Mouse (Mus musculus) urinary bladder, postnatal 36 days (tissue): Measurements from ENCODE around the gene Arhgef19.

ENCODE experiments used
- DNase-seq, 2 experiments: peaks; one replicate each; pipeline ENCODE4 v3.0.0; 2022; ENCODE audit warnings: low spot score in 2 of 2, mixed read lengths in 1 of 2

Arhgef19 gene

DNA sequence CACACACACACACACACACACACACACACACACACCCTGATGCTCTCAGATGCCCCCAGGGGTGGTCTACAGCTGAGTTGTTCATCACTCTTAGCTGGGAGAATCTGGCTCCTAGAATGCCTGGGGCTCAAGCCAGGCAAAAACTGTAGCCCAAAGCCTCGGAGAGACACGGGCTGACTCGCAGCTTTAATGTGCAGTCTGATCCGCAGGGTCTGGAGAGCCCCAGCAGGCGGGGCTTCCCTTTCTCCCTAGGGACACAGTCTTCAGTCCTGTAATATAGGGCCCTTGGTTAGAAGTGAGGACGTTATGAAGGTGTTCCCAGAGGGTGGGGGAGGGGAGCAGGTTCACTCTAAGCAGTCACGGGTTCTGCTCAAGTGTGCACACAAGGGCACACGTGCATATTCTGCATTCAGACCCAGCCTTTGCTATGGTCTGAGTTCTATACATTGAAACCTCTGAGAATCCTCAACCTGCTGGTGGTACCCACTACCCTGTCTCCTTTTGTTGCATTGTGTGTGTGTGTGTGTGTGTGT, 44.6 kb downstream of the Arhgef19 start:
- no peak for DNase-seq

DNA sequence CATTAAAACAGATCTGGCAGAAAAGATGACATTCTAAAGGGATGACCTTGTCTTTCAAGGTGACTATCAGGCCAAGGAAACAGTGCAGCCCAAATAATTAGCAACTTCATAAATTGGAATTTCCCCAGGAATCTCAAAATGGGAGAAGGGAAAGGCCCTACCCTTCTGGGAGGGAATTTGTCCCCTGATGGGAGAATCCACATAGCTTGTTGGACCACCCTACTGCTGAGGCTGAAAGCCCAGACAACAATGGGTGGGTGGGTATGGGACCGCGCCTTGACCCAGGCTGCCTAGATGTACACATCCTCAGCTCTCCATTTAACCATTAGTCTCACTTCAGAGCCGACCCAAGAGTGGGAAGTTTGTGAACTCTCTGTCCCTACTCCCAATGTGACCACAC, 45.2 kb downstream of the Arhgef19 start:
- no peak for DNase-seq

DNA sequence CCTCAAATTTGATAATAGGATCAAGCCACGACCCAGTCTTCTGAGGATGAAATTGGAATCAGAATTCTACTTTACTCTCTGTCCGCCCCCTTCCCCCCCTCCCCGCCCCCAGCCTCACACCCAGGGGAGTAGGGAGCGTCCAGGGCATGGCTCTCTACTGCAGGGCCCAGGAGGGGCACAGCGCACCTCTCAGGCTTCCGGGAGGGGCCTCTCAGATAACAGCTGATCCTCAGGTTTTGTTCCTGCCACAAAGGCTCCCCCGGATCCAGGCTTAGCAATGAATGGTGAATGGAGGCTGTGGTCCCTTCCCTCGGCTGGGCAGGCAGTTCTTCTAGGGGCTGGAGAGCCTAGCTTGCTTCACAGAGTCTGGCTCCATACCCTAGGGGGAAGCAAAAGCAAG, 45.8 kb downstream of the Arhgef19 start:
- DNase-seq: no peak

DNA sequence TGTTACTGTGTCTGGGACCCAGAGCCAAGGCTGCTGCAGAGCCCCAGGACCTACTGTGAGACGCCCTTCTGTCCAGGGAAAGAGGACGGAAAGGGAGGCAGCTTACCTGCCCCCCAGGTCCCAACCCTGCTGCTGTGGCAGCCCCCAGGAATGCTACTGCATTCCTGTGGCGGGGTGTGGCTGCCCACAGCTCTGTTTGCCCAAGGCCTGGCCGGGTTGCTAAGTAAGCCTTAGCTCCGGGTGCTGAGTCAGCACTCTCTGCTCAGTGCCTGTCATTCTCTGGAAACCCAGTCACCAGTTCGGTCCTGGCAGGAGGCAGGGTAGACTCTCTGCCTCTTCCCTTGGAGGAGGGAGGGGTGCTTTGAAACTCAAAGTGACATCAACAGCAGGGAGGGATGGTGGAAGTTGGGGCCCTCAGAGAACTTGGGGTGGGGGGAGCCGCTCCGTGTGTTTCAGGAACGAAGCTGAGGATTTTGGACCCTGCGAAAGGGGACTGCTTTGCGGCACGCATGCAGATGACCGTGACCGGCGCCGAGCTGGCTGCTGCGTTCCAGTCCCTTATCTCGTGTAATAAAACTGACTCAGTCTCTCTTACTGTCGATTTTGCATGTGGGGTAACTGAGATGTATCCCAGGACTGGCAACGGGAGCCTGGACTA, 47.7 kb downstream of the Arhgef19 start:
- peak; percentile 70 to 74 for DNase-seq

DNA sequence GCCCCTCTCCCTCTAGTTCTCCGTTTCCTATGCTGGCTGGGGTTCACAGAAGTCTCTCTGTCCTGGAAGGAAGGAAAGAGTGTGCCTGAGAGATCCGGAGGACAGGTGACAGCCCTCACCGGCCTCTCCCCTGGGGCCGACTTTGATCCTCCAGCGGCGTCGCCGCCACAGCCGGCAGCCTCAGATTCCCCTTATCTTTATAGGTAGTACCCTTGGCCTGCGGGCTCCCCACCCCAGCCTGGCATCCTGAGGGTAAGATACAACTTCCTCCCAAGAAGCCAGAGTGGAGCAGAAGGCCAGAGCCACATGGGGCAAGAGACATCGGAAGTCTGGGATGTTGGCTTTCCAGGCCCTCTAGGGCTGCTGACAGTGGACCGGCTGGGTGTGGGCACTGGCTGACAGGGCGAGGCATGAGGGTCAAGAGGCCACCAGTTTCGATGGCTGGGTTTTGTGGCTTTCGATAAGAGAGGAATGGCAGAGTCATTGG, 48.3 kb downstream of the Arhgef19 start:
- no peak for DNase-seq

DNA sequence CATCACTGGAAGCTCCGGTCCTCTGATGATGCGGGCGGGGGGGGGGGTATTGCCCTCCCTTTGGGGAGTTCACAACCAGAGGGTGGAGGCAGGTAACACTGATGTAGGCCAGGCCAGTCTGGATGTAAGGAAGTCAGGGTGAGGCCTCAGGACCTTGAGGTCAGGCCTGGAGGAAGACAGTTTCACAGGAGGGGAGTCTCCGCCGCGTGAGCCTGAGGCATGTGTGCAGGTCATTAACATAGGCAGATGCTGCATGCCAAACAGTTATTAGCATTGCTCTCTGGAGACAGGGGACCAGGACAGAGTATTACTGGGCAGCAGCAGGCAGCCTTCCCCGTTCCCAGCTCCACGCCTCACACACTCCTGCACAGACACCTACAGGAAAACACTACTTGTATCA, 48.9 kb downstream of the Arhgef19 start:
- DNase-seq: no peak

DNA sequence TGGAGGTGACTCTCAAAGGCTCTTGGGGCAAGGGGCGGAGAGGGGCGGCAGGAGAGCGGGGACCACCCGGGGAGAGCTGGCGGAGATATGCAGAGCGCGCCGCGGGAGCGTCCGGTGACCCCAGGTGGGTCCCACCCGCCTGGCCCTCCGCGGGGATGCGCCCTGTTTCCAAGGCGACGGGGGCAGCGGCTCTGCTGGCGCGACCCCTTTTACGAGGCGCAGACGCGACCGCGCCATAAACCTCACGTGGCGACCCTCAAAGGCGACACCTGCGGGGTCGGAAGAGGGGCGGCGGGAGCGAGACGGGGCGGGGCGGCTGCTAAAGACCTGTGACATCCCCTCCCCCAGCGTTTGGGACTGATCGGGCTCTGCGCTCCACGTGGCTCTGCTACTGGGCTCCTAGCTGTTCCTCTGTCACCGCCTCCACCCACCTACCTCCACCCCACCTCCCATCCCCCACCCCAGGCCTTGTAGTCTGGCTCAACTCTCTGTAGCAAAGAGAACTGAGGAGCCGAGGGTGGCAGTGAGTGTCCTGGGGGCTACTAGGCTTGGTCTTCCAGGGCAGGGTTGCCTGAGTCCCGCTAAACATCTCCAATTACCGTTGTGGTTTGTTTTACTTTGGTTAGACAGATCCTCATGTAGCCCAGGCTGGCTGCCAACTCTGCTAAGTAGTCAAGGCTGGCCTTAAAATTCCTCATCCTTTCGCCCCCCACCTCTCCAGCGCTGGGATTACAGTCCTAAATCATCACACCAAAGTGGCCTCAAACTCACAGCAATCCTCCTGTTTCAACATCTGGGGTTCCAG, 52.5 kb downstream of the Arhgef19 start:
- DNase-seq: no peak

DNA sequence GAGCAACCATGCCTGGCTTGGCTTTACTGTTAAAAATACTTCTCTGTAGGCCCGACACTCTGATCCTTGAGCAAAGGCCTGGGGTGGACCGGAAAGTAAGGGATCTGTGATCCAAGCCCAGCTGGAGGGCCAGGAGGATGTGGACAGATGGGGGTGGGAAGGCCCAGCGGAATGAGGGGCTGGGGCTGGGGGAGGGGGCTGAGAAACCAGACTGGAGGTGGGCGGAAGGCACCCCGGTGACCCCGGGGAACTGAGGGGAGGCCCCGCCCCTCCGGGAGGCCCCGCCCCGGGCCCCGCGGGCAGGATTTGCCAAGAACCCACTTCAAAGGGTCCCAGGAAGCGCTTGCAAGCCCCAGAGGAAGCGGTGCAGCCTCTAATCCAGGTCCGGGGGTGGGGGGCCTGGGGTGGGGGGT, 56.5 kb downstream of the Arhgef19 start:
- no peak for DNase-seq

DNA sequence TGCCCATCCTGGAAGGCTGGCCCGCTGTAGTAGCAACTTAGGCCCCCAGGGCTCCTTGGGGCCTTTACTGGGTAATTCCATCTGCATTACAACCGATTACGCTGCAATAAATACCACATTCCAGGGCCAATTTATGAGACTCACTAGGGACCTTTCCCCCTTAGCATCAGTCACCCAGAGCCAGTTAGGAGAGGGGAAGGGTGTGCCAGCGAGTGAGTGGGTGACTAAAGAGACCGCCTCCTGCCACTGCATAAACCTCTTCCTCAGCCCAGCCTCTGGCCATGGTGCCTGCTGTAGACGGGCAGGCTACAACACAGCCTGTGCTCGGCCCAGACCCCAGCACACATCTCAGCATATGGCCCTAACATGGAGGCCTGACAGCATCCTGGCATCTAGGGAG, 58.6 kb downstream of the Arhgef19 start:
- no peak for DNase-seq

DNA sequence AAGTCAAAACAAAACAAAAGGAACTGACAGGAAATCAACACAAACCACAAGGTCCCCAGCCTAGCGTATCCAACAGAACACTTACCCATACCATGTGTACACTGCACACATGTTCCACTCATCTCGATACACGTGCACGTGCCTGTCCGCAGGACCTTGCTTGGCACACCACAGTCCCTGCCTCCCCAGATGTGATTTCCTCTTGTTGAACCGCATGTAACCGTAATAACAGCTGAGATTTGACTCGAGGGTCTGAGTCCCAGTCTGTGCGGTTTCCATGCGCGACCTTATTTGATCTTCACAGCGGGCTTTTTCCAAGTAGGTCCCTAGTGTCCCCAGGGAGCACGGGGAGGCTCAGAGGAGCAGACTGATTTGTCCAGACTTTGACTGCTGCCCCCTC, 60.1 kb downstream of the Arhgef19 start:
- DNase-seq: no peak

DNA sequence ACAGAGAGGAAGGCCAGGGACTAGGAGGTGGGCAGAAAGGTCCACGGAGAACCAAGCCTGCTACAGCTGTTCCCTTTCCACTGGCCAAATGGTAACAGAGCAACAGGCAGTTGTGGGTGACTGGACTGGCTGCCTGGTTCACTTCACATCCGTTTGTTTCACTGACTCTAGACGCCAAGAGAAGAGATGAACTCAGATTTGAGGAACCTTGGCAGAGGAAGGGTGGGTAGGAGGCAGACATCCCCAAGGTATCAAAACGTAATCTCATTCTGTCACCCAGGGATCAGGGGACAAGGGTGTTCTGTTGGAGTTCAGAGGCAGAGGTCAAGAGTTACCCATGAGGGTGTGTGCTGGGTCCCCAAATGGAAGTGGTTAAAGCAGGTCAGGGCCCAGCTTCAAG, 60.9 kb downstream of the Arhgef19 start:
- DNase-seq: no peak

DNA sequence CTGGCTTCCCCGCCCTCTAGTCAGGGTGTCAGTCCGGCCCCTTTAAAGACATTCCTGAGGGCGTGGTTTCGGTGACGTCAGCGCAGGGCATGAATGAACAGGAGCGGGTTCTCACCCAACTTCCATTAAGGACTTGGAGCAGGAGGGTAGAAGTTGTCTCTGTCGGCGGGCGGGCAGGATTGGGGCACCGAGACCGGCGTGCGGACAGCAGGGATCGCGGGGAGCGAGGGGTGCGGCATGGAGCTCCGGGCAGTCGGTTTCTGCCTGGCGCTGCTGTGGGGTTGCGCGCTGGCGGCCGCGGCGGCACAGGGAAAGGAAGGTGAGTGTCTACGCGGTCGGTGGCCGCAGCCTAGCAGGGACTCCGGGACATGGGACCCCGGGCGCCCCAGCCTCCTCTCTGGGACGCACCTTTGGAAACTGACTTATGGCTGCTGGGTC, 61.8 kb downstream of the Arhgef19 start, which contains the start of gene Epha2:
TSS of gene Epha2 (plus strand) at position 125 of the 438 bp plus-strand sequence.
- DNase-seq: peak; percentile 91

DNA sequence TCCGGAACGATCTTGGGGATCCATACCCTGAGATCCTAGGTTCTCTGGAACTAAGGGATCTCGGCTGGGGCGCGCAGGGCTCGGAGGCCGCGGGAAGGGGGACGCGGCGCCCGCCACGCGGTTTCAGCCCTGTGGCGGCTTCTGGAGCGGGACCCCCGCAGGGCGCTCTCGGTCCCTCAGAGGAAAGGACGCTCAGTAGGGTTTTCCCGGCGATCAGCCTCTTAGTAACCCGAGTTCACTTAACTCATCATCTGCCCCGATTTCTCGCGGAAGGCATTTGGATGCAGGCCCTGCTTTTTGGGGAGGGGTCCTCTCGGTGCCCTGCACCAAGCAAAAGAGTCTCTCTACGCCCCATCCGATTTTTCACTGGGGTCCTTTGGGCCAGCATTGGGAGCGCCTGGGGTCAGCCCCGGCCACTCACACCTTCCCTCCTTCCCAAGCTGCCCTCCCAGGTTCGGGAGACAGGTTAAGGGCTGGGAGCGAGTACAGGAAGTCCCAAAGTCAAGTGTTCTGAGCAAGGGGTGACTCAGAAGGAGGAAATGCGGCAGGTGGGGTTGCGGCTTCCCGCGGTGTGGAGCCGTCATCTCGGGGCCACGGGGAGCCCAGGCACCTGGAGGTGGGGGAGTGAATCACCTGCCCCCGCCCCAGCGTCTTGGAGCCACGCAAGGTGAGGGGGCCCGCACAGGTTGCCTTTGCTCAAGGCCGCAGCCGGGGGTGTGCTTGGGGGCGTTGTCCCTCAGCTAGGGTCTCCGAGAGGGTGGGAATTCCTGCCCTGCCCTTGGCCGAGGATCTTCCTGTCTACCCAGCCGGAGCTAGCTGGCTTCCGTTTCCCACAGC, 62.5 kb downstream of the Arhgef19 start:
- DNase-seq: peak in 1 of 2 experiments; percentile 67

DNA sequence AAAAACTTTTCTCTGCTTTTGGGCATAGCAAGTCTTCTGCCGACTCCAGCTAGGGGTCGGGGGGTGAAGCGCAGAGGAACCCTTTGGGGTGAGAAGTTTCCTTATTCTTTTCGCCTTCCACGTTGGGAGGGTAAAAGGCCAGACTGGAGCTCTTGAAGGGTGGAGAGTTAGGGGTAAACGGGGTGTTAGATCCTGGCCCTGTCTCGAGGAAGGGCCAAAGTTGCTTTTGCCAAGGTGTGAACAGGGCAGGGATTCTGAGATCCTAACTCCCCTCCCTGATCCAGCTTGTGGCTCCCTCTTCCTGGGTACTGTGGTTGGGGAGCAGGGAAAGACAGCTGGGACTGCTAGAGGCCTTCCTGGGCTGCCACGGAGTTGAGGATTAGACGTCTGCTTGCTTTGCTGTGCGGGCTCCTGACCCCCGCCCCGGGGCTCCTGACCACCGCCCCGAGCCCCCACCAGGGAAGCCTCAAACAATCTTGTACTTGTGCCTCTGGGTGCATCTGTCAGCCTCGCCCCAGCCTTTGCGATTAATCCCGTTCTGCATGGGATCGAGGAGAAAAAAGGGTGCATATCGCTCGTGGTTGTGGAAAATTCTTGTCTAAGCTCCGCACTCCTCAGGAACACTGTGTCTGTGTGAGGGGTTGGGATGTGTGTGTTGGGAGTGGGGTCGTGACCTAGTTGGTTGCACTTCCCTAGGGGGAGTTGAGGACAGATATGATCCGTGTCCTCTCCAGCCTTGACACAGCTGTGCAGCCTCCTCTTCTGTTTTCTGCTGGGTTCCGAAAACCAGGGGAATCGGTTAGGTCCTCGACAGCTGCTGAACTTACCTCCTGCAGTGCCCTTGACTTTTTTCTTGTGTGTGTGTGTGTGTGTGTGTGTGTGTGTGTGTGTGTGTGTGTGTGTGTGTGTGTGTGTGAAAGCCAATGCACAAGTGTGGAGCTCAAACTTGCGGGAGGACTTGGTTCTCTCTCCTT, 63.4 kb downstream of the Arhgef19 start:
- DNase-seq: no peak

DNA sequence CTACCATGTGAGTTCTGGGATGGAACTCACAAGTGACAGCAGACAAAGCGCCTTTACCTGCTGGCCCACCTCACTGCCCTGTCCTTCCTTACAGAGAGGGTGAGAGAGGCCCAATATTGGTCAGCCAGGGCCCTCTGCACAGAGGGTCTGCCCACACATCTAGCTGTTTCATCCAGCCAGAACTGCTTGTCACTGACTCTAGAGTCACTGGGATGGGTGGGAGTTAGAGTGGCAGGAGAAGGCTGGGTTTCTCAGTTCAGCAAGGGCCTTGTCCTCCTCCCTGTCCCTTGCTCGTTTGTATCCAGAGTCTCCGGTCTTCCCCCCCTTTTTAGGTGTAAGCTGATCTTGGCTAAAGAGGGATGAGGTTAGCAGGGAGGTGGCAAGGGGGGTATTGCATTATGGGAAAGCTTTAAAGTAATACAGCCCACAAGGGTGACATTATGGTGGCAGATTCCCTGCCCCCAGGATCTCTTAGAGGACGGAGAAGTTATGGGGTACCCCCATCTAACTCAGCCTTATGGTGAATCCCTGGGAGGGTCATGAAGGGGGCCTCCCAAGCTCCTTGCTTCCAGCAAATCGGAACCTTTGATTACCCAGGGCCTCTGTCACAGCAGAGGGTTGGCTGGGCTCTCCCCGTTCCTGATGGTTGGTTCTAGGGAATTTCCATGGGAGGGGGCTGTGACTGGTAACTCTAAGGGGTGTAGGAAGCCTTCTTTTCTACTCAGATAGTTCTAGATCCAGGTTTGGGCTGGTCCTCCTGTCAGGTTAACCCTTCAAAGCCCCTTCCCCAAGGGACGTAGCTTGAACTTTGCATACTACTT, 64.3 kb downstream of the Arhgef19 start:
- no peak for DNase-seq

DNA sequence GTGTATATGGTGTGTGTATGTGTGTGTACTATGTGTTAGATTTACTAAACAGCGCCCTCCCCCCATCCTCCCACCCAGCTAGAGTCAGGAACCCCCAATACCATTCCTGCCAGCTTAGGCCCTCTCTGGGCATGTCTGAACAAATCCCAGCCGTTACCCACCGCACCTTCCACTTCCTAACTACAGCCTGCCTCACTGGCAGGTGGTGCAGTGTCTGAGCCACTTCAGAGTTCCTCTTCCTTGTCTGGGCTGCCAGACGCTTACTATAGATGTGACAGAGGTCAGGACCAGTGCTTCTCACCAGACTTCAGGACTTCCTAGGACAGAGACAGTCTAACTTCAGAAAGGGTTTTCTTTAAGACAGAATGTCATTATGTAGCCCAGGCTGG, 64.9 kb downstream of the Arhgef19 start:
- no peak for DNase-seq

DNA sequence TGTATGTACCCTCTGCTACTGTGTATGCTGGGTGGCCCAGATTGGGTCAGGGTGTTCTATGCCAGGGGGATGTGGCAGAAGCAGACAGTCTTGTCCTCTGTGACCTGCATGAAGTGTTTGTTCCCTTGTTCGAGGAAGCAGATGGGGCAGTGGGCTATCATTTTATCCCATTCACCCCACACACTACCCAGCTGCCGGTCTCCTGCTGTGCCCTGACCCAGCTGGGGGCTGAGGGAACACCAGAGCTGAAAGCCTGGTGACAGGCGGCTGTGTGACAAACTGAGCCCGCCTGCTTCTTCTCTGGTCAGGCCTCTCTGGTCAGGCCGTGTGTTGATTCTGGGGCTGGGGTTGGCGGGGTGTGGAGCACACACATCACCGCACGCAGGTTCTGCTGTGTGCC, 66.8 kb downstream of the Arhgef19 start:
- no peak for DNase-seq
